Mouse (Mus musculus) bone marrow macrophage, adult 2 months (primary cell): ENCODE data around the gene Asl.

ENCODE experiments used
- CTCF ChIP-seq: IDR thresholded peaks from 2 replicates; pipeline ENCODE4 v1.5.1; 2012; ENCODE audit warnings: low read depth, mild to moderate bottlenecking, low read length, moderate library complexity
- POLR2A ChIP-seq: IDR thresholded peaks from 2 replicates; pipeline ENCODE4 v1.6.1; 2012; ENCODE audit warnings: mild to moderate bottlenecking, low read depth, low read length, borderline replicate concordance

DNA sequence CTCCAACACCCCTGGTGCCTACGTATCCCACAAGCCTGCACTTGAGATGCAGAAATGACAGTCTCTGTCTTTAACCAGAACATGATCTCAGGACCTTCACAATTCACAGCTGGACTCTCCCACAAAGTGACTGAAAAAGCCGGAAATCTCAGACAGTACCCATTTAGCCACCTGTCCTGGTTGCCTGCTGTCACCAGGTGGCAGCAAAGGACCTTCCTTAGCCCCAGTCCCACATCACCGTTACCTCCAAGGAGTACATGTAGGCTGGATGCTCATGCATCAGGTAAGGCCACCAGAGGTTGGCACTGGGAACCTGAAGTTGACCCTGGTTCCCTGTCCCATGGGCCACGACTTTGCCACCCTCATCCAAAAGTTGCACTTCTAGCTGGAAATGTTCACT lies 29.9 kb downstream of the Asl start:
- TF ChIP-seq CTCF, result peak; percentile 34; the same call in 1 of the 2 replicates
- no peak for TF ChIP-seq POLR2A
